ENCODE assay signal across 24 mouse cellular contexts in the genomic region with DNA sequence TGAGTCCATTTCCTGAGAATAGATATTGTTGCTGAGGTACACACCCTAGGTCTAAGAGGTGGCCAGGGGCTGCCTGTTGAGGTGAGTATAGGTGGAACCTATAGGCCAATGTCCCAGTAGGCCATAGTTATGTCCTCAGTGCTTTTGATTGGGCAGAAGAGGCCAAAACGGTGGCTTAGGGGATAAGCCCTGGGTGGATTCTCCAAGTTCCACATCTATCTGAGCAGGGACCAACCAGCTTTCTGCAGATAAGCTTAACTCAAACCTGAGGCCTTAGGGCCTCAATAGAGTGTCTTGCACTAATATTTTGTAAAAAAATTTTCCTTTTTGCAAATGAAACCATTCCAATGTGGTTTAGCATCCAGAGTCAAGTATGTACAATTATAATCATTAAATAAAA.
"Had no signal": no experiment of that assay in that cellular context is flagged by ENCODE, and none has a peak within 500 bp of the region (broad histone marks: within the 10 kb centered on the region; RNA-seq: fewer than 3 reads in every experiment).

No protein-coding gene starts in this region.

- H3K4me1 ChIP-seq: heart, embryonic 10.5 days; heart, embryonic 12.5 days; hindbrain, embryonic 10.5 days; hindbrain, embryonic 12.5 days; intestine, embryonic 15.5 days; limb, embryonic 15.5 days had no signal

- H3K27me3 ChIP-seq: heart, embryonic 12.5 days; hindbrain, embryonic 12.5 days; intestine, embryonic 15.5 days; limb, embryonic 13.5 days; limb, embryonic 15.5 days had no signal

- H3K9ac ChIP-seq: heart, embryonic 12.5 days; hindbrain, embryonic 12.5 days; hindbrain, embryonic 14.5 days; intestine, embryonic 15.5 days; limb, embryonic 13.5 days; limb, embryonic 15.5 days had no signal

- H3K27ac ChIP-seq: gastrocnemius, adult 2 months; heart, embryonic 10.5 days; hindbrain, embryonic 10.5 days; hindbrain, embryonic 12.5 days; hindbrain, embryonic 14.5 days; intestine, embryonic 15.5 days; limb, embryonic 13.5 days; limb, embryonic 15.5 days had no signal

- H3K4me3 ChIP-seq: gastrocnemius, adult 2 months; heart, embryonic 10.5 days; heart, embryonic 12.5 days; hindbrain, embryonic 10.5 days; hindbrain, embryonic 12.5 days; intestine, embryonic 15.5 days; limb, embryonic 13.5 days; limb, embryonic 15.5 days had no signal

- ATAC-seq: hindbrain, embryonic 16.5 days; inflammation-experienced regulatory T-cells, adult 6 months; intestine, embryonic 15.5 days; intestine, postnatal 0 days had no signal

- H3K36me3 ChIP-seq: heart, embryonic 10.5 days; heart, embryonic 12.5 days; hindbrain, embryonic 10.5 days; hindbrain, embryonic 12.5 days; intestine, embryonic 15.5 days; limb, embryonic 13.5 days; limb, embryonic 15.5 days had no signal

- H3K9me3 ChIP-seq: heart, embryonic 10.5 days; heart, embryonic 12.5 days; hindbrain, embryonic 10.5 days; hindbrain, embryonic 12.5 days; intestine, embryonic 15.5 days; limb, embryonic 13.5 days; limb, embryonic 15.5 days had no signal

- DNase-seq: gastrocnemius, adult 2 months; gastrocnemius, postnatal 10 days; gastrocnemius, postnatal 25 days; heart, adult 18-20 months; heart, postnatal 10 days; heart, postnatal 4 days; kidney, adult 18-20 months; kidney, adult 8-10 months; kidney, postnatal 10 days; kidney, postnatal 25 days; layer of hippocampus, adult 9-11 months; layer of hippocampus, postnatal 36 days; left cerebral cortex, postnatal 4 days had no signal

- H3K4me2 ChIP-seq: heart, embryonic 12.5 days; hindbrain, embryonic 12.5 days; hindbrain, embryonic 14.5 days; intestine, embryonic 15.5 days; limb, embryonic 13.5 days; limb, embryonic 15.5 days had no signal
